Mouse (Mus musculus) gonadal fat pad, adult 2 months (tissue): Measurements from ENCODE around the gene Enox1. TPM values are rescaled to one million over a fixed set of nuclear protein-coding genes. Genes with fewer than 3 reads are reported as not detected.

Source experiments
- DNase-seq: peaks from one replicate; pipeline ENCODE4 v3.0.0-alpha.2; 2012; ENCODE audit warnings: low read depth
- polyA plus RNA-seq: library from polyadenylated mRNA; depleted of rRNA; stranded (reverse); fragments of >200 nt; gene quantifications from 2 replicates; pipeline ENCODE4 v1.2.3, GENCODE M21; 2012

The Enox1 gene
- polyA plus RNA-seq, 1 experiment = 1.6 TPM

DNA sequence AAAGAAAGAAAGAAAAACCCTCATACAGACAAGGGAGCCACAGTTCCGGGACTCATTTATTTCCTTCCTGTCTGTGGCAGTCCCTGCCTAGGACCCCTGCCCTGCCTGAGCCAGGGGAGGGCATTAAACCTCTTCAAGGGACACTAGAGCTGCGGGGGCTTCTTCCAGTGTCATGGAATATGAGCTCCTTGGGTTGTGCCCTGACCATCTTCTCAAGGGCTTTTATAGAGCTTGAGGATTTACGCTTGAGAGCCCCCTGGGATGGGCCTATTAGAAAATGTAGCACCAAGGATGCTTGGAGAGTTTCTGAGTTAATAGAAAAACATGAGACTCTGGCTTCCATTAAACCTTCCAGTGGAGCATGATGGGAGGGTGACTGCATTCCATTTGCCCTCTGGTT, 39.7 kb downstream of the Enox1 start:
- DNase-seq = no peak

DNA sequence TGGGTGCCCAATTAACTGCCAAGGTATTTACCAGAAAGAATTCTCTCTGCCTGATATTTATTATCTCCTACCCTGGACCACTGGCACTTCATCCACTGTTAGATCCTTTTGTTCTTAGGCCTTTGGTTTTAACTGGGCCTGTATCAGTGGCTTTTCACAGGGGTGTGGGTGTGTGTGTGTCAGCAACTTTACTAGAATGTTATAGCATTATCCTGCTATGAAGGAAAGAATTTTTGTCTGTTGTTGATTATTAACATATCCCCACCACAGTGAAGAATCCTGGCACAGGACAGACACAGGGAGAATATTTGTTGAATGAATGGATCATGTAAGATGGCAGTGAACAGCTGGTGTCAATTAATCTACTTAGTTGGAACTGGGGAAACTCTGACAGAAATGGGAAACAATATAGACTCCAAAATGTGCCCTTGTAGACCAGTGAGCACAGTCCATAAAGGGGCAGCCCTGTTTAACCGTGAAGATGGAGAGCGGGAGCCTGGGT, 40.9 kb downstream of the Enox1 start:
- DNase-seq = no peak

DNA sequence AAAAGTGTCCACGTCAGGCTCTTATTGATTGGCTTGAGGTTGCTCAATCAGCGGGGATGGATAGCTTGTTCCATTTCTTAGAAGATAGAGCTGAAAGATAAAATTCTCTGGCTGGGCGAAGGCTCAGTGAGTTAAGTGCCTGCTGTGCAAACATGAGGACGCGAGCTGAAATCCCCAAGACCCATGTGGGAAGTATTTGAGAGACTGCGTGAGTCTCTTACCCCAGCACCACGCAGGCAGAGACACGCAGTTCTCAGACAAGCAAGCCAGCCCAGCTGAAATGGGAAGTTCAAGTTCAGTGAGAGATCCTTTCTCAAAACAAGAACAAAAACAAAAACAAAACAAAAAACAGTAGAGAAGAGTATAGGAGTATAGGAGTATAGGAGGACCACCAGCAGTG, 54.3 kb downstream of the Enox1 start:
- DNase-seq = no peak

DNA sequence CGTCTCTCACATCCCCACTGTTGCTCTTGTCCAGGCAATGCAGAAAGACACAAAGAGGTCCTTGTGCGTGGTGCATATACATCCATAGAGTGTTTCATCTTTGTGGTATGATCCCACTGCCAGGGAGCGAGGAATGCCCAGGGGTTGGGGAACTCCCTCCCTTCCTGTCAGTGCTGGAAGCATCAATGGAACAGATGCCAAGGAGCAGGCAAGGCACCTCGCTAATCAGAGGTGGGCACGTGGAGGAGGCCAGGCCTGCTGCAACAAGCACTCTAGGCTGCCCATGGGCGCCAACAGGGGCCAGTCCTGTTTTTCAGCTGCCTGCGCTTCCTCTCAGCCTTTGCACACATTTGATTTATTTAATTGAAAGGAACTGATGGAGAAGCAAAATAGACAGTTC, 56.6 kb downstream of the Enox1 start:
- no peak for DNase-seq

DNA sequence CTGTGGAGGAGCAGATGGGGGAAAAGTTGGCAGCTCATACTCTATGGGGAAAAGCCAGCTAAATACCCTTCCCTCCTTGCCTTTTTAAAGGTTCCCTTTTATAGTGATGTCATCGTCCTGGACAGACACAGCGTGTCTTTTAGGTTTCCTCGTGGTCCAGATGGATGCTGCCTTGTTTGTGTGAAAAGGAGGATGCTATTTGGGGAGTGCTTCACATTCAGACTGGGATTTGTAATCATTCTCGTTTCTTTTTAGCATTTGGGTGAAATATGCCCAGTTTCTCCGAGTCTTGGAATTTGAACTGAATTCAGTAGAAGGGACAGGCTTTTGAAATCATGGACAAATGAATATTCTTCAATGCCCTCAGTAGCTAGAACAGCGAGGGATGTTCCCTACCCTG, 58.3 kb downstream of the Enox1 start:
- no peak for DNase-seq

DNA sequence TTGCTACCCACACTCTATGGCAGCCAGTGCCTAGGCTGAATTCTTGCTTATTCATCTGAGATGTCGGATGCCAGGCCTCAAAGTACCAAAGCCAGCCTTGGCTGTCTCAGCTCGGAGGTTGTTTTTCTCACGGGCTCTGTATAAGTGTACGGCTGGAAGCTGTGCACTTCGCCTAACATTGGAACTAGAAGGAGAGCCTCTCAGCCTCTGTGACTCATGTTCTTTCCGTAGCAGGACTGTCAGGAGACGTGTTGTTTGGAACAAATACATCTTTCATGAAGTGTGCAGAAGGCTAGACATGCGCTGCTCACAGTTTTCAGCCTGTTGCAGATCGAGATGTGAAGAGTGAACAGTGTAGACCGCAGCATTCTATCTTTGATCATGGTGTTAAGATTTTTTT, 68.8 kb downstream of the Enox1 start:
- no peak for DNase-seq

DNA sequence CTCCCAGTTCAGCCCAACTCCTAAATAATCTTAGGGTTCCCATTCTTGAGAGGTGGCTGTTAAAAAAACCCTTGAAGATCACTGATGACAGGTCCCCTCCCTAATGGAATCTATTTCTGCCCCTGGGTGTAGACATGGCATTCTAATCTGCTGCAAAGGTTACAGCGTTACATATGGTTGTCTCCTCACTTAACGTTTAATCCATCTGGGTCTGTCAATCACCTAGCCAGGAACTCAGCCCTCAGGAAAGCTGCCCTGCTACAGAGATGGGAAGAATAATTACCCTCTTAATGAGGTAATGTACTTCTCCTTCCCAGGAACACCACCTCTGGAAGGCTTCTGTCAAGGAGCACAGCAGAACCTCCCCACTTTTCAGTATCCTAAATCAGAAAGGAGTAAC, 82.2 kb downstream of the Enox1 start:
- no peak for DNase-seq

DNA sequence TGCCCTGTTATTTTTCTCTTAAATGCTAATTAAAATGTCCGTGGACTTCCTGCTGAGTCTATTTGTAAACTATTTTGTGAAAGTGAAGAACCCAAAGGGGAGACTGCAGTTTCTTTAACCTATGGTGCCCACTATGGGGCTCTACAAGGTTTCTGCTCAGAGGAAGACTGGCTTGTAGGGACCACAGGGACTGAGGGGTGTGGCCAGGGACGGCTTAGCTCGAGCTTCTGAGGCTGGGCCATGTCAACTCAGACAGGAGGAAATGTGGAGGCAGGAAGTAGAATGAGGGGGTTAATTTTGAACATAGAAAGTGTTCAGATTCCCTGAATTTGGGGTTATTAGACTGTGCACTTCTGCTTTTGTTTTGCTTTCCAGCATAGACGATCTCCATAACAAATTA, 82.8 kb downstream of the Enox1 start:
- DNase-seq = no peak

DNA sequence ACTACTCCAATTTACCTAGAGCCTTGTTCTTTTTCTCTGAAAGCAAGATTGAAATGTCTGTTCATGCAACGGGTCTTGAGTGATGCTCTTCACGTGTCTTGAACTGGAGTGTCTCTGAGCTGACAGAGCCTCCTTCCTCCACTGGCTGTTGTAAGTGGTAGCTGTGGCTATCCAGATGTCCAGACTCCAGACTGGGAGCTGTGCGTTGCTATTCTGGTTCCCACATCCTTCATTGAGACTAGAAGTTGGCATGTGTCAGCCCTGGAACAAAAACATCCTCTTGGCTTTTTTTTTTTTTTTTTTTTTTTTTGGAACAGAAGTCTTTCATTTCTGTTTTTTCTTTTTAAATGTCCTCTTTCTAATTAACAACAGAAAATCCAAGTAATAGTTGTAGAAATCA, 90.4 kb downstream of the Enox1 start:
- DNase-seq = no peak

DNA sequence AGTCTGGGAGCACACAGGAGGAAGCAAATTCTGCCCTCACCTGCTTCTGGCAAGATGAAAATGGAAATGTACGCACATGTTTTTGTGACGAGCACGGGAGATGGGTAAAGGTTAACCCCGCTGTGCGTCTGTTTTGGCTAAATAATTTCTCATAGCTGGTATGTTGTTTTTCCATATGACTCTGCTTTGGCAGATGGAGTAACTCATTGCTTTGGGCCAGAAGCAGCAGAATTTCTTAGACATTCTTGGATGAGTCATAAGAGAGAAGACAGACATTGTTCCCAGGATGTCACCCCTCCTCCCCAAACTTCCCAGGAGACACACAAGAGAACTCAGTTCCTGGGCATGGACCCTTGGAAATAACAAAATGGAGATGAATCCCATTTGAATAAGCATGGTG, 91.9 kb downstream of the Enox1 start:
- no peak for DNase-seq

DNA sequence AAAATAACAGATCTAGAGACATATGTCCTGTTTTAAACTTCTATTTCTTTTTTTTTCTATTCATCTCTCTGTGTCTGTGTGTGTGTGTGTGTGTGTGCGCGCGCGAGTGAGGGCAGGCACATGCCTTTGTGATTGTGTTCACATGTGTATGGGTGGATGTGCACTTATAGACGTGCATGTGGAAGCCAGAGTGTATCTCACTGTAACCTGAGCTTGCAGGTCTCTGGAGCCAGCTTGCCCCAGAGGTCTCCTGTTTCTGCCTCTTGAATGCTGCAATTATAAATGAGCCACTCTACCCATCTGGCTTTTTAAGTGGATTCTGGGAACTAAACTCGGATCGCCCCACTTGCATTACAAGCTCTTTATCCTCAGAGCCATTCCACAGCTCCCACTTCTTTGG, 92.4 kb downstream of the Enox1 start:
- DNase-seq = no peak

DNA sequence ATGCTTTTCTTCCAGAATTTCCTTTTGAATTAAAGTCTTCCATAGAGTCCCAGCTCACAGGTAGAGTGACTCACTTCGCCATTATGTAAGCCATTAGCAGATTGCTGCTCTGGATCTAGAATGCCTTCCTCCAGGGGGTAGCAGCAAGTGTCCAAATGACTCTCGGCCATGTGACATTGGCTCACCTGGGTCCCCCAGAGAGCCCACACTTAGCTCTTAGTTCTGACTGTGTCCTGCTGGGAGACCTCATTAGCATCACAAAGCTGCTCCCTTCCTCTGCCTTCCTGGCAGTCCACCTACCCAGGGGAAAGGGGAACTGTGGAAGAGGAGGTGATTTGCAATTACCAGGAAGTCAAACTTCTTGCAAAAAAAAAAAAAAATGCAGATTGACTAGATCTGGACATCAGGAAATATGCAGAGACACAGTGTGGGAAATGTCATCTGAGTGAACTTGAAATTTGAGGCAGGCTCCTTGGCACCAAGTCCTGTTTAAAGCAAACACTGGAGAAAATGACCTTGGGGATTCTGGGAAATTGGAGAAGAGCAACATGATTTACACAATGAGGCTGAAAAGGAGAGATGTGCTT, 94.2 kb downstream of the Enox1 start:
- DNase-seq = no peak

DNA sequence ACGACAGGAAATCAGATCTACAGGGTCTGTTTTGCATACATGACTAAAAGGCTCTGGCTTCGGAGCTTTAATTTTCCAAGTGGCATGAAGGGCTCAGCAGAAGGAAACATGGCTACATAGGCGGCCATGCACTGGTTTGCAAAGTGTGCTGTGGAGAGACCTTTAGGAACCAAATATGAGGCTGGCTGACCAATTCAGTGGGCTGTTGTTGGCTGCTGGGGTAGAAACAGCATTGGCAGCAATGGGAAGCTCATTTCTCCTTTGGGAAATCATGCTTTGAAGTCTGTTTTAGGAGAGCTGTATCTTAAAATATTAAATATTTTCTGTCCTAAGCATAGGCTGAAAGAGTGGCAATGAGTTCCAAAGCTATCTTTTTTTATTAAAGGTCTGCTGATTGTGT, 98.6 kb downstream of the Enox1 start:
- DNase-seq = no peak

DNA sequence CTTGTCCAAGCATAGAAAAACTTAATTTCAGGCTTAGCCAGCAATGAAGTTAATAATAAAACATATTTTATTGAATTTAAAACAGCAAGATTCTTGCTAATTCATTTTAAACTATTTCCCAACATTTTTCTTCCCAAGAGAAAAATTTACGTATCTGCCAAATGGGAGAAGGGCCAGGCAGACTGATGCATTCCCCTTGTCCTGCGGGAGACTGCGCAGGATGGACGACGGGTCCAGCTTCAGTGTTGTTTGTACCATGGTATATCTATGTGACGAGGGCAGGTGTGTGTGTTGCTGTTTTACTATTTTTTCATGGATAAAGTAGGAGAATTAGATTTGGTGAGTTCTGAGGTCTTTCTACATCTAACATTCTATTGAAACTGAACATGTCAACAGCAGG, 99.1 kb downstream of the Enox1 start:
- DNase-seq = no peak

DNA sequence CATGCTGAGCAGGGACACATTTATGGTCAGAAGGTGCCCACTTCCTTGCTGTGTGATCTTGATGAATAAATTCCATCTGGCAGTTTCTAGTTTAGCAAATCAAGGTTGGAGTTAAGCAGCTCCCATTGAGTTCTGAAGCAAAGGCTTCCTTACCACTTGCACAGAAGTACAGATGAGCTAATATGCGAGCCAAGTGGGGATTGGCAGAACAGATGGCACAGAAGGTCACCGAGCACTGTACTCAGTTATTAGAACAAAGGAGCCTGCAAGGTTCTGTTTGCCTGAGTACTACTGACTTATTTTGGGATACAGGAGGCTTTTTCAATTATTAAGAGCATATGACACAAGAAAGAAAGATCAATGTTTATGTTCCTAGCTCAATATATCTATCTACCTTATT, 100.4 kb downstream of the Enox1 start:
- DNase-seq = no peak

DNA sequence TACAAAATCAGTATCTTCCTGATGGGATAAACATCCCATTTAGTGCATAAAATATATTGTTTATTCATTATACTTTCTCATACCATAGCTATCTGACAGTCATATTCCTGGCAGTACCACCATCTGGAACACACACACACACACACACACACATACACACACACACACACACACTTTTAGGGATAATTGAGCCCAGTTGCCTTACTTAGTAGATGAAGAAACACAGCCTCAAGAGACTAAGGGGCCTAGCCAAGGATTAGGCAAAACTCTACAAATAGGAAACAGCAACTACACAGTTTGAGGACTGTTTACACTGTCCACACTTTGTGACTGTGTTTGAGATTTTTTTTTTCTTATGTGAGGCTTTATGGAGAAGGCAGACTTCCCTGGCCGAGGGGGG, 100.9 kb downstream of the Enox1 start:
- DNase-seq = no peak

DNA sequence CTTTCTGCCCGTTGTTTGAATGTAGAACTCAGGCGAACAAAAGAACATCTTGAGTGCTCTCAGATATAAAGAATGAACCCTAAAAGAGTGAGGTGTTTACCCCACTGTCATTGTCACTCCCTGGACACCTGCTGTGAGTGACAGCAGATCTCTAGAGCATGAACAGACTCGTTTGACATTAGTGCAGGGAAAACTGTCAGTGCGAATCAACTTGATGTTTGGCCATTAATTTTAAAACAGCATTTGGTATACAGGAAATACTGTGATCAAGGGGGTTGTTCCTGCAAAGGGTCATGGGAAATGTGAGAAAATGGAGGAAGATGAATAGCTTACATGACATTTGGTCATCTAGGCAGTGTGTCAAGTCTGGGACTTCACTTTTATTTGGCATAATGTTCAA, 101.6 kb downstream of the Enox1 start:
- no peak for DNase-seq

DNA sequence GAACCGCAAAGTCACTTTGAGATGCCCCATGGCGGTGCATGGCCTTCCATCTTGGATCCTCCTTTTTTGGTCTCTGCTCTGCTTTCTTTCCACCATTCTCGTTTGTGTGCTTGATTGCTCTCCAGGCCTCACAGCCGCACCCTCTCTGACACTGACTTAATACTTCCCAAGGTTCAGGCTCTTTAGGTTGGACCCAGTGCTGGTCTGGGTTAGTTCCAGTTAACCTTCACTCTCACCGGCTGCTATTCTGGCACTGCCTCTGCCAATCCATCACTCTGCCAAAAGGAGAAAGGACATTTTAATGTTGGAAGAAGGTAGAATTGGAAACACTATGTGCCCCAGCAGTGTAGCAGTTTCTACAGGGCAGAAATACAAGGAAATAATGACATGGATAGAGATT, 103.1 kb downstream of the Enox1 start:
- no peak for DNase-seq

DNA sequence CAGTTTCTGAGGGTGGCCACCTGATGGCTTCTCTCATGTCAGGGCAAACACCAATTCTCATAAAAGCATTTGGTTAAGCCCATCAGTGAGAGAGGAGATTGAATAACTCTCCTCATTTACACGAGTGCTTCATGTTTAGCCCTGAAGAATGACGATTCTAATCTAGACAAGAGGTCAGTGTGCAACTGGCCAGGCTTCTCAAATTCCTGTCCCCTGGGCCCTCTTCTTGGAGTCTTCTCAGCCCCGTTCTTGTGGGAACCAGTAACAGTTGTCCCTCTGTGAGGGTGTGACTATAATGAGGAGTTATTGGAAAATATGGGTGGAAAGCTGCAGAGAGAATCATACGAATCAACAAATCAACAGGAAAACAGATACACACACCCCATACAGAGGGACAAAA, 103.5 kb downstream of the Enox1 start:
- DNase-seq = no peak

DNA sequence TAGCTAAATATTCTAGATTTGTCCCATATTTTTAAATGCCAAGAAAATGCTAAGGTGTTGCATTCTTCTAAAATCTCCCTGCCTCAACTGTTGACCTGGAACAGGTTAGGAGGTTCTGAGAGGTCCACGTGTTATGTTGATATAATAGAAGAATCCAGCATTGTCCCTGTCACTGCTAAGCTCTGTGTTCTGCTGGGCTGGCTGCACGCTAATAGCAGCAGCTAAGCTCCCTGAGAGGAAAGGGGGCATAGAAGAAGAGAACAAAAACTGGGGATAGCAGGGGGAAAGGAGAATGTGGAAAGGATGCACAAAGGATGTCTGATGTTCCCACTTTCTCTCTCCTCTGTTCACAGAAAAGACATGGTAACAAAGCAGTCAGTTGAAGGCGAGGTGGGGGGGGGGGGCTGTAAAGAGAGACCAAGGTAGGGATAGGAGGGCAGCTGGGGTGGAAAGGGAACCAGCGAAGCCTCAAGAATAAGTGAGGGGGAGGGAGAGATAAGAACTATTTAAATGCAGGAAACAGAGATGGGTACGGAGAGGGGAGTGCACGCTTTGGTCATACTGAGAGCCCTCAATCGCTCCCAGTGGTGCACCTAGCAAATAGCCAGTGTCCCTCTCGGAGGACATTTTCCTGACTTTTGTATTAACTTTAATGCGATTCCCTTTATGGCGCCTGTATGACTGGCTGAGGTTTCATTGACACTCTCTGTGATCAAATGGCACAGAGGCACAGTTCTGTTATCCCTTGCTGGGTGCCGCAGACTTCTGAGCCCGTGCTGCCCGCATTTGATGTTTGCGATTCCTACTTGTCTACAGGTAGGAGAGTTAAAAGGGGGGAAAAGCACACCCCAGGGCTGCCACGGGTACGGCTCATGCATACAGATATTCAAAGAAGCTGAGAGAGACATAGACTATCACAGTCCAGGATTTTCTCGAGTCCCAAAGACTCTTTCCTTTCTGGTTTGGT, 110.5 kb downstream of the Enox1 start:
- DNase-seq = no peak

DNA sequence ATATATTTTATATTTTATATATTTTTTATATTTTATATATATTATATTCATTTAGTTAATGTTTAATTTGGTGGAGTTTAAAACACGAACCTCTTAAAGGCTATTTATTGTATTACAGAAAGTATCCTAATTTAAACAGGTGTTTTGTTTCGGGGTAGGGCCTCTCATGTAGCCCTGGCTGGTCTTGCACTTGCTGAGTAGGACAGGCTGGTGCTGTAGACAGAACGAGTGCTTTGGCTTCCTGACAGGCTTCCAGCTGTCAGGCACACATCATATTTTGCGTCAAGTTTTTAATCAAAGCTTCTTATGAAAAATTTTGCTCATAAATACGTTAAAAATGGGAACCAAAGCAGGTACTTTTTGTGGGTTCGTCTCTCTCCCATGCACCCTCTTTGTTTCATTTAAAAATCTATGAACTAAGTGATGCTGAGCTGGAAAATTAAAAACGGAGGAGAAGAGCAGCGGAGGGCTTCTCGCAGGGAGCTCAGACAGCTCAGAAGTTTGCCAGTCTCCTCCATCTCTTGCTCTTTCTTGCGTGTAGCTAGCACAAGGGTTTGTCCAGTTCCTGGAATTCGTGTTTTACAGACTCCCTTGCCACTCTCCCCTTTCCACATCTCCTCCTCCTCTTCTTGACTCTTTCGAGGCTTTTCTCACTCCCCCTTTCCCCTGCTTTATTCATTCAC, 115.8 kb downstream of the Enox1 start:
- DNase-seq = no peak

DNA sequence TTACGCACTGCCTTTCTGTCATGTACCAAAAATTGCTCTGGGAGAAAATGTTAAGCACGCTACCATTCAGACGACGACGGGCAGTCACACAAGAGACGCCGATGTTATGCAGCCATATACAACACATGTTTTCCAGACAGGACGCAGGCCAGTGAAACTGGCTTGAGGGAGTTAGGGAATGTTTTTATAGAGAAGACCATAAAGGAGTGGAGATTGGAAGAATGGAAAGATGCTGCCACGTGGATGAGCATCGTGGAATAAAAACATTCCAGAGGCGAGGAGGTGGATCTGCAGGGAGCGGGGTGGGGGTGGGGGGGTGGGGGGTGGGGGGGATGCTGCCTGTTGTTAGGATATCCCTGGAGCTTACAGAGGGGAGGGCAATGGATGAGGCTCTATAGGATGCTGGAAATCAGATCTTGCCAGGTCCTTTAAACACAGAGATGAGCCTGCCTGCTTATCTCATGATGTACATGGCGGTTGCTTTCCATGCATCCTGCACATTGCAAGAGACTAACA, 116.4 kb downstream of the Enox1 start:
- DNase-seq = no peak

DNA sequence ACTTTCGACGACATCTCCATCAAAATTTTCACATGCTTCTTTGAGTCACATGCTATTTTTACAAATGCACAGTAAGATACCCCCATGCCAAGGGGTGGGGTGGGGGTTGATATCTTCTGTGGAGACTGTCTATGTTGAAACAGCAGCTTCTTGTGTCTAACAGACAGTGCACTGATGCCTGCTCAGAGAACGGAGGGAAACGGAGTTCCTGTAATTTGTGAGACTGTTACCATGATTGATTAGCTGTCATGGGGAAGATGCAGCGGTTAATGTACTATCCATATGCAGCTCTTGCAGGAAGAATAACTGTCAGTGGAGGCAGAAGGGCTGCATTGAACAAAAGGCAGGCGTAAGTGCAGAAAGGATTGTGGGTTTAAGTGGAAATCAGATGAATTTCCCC, 117.2 kb downstream of the Enox1 start:
- no peak for DNase-seq
